Mouse (Mus musculus) hindbrain, embryonic 14.5 days (tissue): ENCODE data around the gene Vmn1r113. TPM values are rescaled to one million over a fixed set of nuclear protein-coding genes. Genes with fewer than 3 reads are reported as not detected.
"Not testable (repeated sequence)": the region's sequence is repeated elsewhere in the genome, so short reads cannot be mapped to it uniquely, and the experiment has no call there.

Experiments
- ATAC-seq: fragments of 200-750 bp; cut with Nextera tagmentation; 2 replicates; pipeline ENCODE4 v1.8.0; 2017; ENCODE audit warnings: moderate number of reproducible peaks, mild to moderate bottlenecking, moderate TSS enrichment, moderate library complexity; ENCODE audit not compliant: low FRiP score
- DNase-seq: peaks from one replicate; pipeline ENCODE4 v3.0.0-alpha.2; 2015; ENCODE audit warnings: low spot score
- H3K27ac ChIP-seq: fragments of 300-500 bp; sonication (generic); 2 replicates; pipeline ENCODE4 v1.5.1; 2014; ENCODE audit warnings: mild to moderate bottlenecking, moderate library complexity
- H3K27me3 ChIP-seq: fragments of 300-500 bp; sonication (generic); 2 replicates; pipeline ENCODE4 v1.6.1; 2014; ENCODE audit warnings: mild to moderate bottlenecking, low read length, mixed read lengths; ENCODE audit not compliant: control insufficient read depth, insufficient read depth
- H3K36me3 ChIP-seq: fragments of 300-500 bp; sonication (generic); replicated peaks from 2 replicates; pipeline ENCODE4 v1.6.1; 2014; ENCODE audit not compliant: control insufficient read depth, insufficient read depth
- H3K4me1 ChIP-seq: fragments of 300-500 bp; sonication (generic); replicated peaks from 2 replicates; pipeline ENCODE4 v1.6.1; 2014; ENCODE audit warnings: antibody characterized with exemption, low read length, mixed read lengths; ENCODE audit not compliant: control insufficient read depth, insufficient read depth
- H3K4me2 ChIP-seq: fragments of 300-500 bp; sonication (generic); replicated peaks from 2 replicates; pipeline ENCODE4 v1.6.1; 2014; ENCODE audit warnings: mild to moderate bottlenecking, moderate library complexity
- H3K4me3 ChIP-seq: fragments of 300-500 bp; sonication (generic); replicated peaks from 2 replicates; pipeline ENCODE4 v1.5.1; 2014; ENCODE audit warnings: mild to moderate bottlenecking, low read length
- H3K9ac ChIP-seq: fragments of 300-500 bp; sonication (generic); 2 replicates; pipeline ENCODE4 v1.6.1; 2014
- H3K9me3 ChIP-seq: fragments of 300-500 bp; sonication (generic); 2 replicates; pipeline ENCODE4 v1.6.1; 2016; ENCODE audit warnings: low read length; ENCODE audit not compliant: control insufficient read depth
- WGBS: fragments of 180-500 bp; shearing (Covaris S2); extraction: QIAGEN DNeasy Blood & Tissue Kit; methylation state at CpG from one replicate; pipeline ENCODE4 v1.1.7; 2014; 5-methylcytosine and 5-hydroxymethylcytosine counted together
- polyA plus RNA-seq: library from polyadenylated mRNA; unstranded; fragments of >200 nt; fragmentation: Nextera tagmentation; extraction: Ambion mirVana; gene quantifications from 2 replicates; pipeline ENCODE4 v1.2.1, GENCODE M21; 2014

Vmn1r113 gene
- not detected in 2 replicates for polyA plus RNA-seq

DNA sequence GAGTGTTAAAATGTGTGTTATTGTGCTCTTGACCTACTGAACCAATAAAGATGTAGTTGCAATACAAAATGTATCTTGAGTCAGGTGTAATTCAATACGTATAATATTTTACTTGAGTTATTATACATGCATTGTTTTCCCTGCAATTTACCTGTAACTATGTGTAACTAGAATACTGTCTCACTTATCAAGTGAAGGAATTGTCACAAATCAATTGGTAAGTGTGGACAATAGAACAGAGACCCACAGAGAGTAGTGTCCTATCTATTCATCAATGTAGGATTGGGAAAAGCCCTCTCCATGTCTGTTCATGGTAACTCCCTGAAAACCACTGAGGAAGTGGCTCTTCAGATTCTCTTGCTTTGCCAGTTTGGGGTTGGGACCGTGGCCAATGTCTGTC is at the start of gene Vmn1r113:
TSS of gene Vmn1r113 (plus strand) at position 301 of the 400 bp plus-strand sequence.
- not testable (repeated sequence) for ATAC-seq, DNase-seq, H3K4me2 ChIP-seq, H3K4me3 ChIP-seq, H3K4me1 ChIP-seq, H3K27me3 ChIP-seq, H3K9ac ChIP-seq, H3K36me3 ChIP-seq, H3K9me3 ChIP-seq, H3K27ac ChIP-seq
- 76% methylated on average over 2 of the region's 2 CpGs for WGBS

DNA sequence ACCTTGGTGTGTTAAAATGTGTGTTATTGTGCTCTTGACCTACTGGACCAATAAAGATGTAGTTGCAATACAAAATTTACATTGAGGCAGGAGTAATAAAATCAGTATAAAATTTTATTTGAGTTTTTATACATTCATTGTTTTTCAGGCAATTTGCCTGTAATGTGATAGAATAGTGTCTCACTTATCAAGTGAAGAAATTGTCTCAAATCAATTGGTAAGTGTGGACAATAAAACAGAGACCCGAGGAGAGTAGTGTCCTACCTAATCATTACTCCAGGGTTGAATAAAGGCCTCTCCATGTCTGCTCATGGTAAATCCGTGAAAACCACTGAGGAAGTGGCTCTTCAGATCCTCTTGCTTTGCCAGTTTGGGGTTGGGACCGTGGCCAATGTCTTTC is 16.2 kb upstream of the Vmn1r113 start, which contains the start of gene Vmn1r112:
TSS of gene Vmn1r112 (plus strand) at position 301 of the 400 bp plus-strand sequence.
- H3K4me2 ChIP-seq, H3K4me1 ChIP-seq, H3K27me3 ChIP-seq, H3K27ac ChIP-seq, H3K4me3 ChIP-seq, H3K9me3 ChIP-seq, H3K9ac ChIP-seq, DNase-seq, ATAC-seq, H3K36me3 ChIP-seq: not testable (repeated sequence)
- WGBS = no CpG with 5 or more reads among the region's 3 CpGs

- not testable (repeated sequence) for H3K4me2 ChIP-seq, H3K27ac ChIP-seq, H3K36me3 ChIP-seq, H3K9ac ChIP-seq, H3K4me3 ChIP-seq, H3K27me3 ChIP-seq, H3K9me3 ChIP-seq, DNase-seq, H3K4me1 ChIP-seq, ATAC-seq
- WGBS = no CpG with 5 or more reads among the region's 5 CpGs
Measured at GRCm38 (mm10) chr7:20812086-20812485, 25.0 kb downstream of the Vmn1r113 start, which contains the start of gene Vmn1r114. Gene Vmn1r114, minus strand, starts transcription at chr7:20812186.

Other genes starting within 250 kb of the Vmn1r113 start
- not detected in 2 replicates for gene Gm5726, start 241.5 kb upstream of the Vmn1r113 start, polyA plus RNA-seq
- gene Gm4141, start 211.0 kb upstream of the Vmn1r113 start, polyA plus RNA-seq = not detected in 2 replicates
- gene Gm4513, start 188.3 kb upstream of the Vmn1r113 start, polyA plus RNA-seq = not detected in 2 replicates
- not detected in 2 replicates for gene Vmn1r107, start 118.4 kb upstream of the Vmn1r113 start, polyA plus RNA-seq
- not detected in 2 replicates for gene Vmn1r111, start 84.1 kb upstream of the Vmn1r113 start, polyA plus RNA-seq
- not detected in 2 replicates for gene Gm10668, start 56.7 kb upstream of the Vmn1r113 start, polyA plus RNA-seq
- gene Vmn1r112, start 16.1 kb upstream of the Vmn1r113 start, polyA plus RNA-seq = not detected in 2 replicates
- not detected in 2 replicates for gene Vmn1r114, start 24.9 kb downstream of the Vmn1r113 start, polyA plus RNA-seq
- gene Vmn1r115, start 57.7 kb downstream of the Vmn1r113 start, polyA plus RNA-seq = not detected in 2 replicates
- not detected in 2 replicates for gene Vmn1r116, start 85.0 kb downstream of the Vmn1r113 start, polyA plus RNA-seq
- not detected in 2 replicates for gene Vmn1r117, start 96.8 kb downstream of the Vmn1r113 start, polyA plus RNA-seq
- gene Vmn1r118, start 125.1 kb downstream of the Vmn1r113 start, polyA plus RNA-seq = not detected in 2 replicates
- gene Vmn1r119, start 225.2 kb downstream of the Vmn1r113 start, polyA plus RNA-seq = not detected in 2 replicates